Mouse (Mus musculus) testis, adult 2 months (tissue): ENCODE results near the gene Hist1h2ae. TPM values are rescaled to one million over a fixed set of nuclear protein-coding genes. Genes with fewer than 3 reads are reported as not detected.

Source experiments
- H3K27ac ChIP-seq: fragments of 200-500 bp; 2 replicates; pipeline ENCODE4 v1.5.1; 2012; ENCODE audit warnings: low read depth, low read length; ENCODE audit not compliant: control insufficient read depth, insufficient read depth
- H3K27me3 ChIP-seq: fragments of 200-500 bp; 2 replicates; pipeline ENCODE4 v1.6.1; 2012; ENCODE audit warnings: mild to moderate bottlenecking, low read length, moderate library complexity; ENCODE audit not compliant: control insufficient read depth, insufficient read depth
- H3K36me3 ChIP-seq: fragments of 200-500 bp; 2 replicates; pipeline ENCODE4 v1.6.1; 2012; ENCODE audit warnings: mild to moderate bottlenecking, low read length; ENCODE audit not compliant: control insufficient read depth, insufficient read depth
- H3K4me1 ChIP-seq: fragments of 200-500 bp; 2 replicates; pipeline ENCODE4 v1.6.1; 2012; ENCODE audit warnings: low read length; ENCODE audit not compliant: control insufficient read depth, insufficient read depth
- H3K4me3 ChIP-seq: fragments of 200-500 bp; 2 replicates; pipeline ENCODE4 v1.5.1; 2012; ENCODE audit warnings: low read depth, mild to moderate bottlenecking, low read length, moderate library complexity, mixed read lengths; ENCODE audit not compliant: control insufficient read depth
- CTCF ChIP-seq: fragments of 200-500 bp; IDR thresholded peaks from 2 replicates; pipeline ENCODE4 v1.5.1; 2012; ENCODE audit warnings: low read depth, mild to moderate bottlenecking, inconsistent platforms, low read length, moderate library complexity; ENCODE audit not compliant: control insufficient read depth, insufficient read depth, insufficient replicate concordance
- POLR2A ChIP-seq: fragments of 200-500 bp; IDR thresholded peaks from 2 replicates; pipeline ENCODE4 v1.6.1; 2012; ENCODE audit warnings: low read depth, mild to moderate bottlenecking, inconsistent platforms, low read length, moderate library complexity; ENCODE audit not compliant: control insufficient read depth
- polyA plus RNA-seq: library from polyadenylated mRNA; depleted of rRNA; stranded (reverse); fragments of >200 nt; gene quantifications from 2 replicates; pipeline ENCODE4 v1.2.3, GENCODE M21; 2012; rRNA removed

Hist1h2ae gene
- 0.34 and 0.36 TPM in 2 replicates for polyA plus RNA-seq

DNA sequence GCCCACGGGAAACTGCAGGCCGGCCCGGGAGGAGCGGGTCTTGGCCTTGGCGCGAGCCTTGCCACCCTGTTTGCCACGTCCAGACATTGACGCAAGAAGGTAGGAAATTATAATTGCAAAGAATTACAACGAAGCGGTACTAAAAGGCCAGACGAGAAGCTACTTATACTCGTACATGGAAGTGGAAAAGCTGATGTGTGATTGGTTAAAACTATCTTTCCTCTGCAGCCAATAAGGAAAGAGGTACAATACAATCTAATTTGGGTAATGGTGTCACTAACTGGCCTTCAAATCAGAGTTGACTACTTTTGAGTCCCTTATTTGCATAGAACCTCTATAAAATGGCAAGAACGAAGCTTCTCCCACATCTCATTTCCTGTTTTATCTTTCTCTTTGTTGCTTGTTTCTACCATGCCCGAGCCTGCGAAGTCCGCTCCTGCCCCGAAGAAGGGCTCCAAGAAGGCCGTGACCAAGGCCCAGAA, at the start of gene Hist1h2ae, which contains the start of gene Hist1h2bg:
Hist1h2ae (minus strand) TSS at position 199 of the 482 bp plus-strand sequence.
Hist1h2bg (plus strand) TSS at position 375 of the 482 bp plus-strand sequence.
- H3K4me1 ChIP-seq: peaks cover 4% of the 10 kb centered on the region
- H3K4me3 ChIP-seq: peak within 1 kb of the TSS; percentile 44
- no peak for TF ChIP-seq POLR2A
- no peak for TF ChIP-seq CTCF
- H3K27ac ChIP-seq: peak within 1 kb of the TSS; percentile 62; the same call in 1 of the 2 replicates
- no peaks in the 10 kb centered on the region for H3K36me3 ChIP-seq
- no peaks in the 10 kb centered on the region for H3K27me3 ChIP-seq

DNA sequence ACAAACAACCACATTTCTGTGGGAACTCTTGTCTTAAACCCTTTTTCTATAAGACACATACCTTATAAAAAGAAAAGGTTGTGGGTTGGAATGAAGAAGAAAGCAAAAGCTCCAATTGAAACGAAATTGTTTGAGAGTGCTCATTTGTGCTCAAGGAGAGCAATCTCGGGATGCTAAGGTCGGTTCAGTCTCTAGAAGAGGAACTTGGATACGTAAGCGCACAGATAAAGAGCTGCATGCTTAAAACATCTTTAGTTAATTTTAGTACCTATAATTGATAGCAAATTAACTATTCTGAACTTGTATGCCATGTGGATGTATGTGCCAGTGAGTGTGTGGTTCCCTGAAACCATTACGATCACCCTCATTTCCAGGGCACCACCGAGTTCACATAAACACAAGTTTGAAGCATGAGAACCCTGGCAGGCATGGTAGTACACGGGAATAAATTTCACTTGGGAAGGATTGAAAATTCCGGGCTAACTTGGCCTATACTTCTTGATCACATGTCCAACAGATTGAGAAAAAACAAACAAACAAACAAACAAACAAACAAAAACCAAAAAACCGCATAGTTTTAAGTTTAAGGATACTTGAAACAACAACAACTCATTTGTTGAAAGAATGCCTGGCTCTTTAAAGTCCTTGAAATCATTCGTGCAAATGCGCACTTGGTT, 49.2 kb upstream of the Hist1h2ae start:
- no peak overlapping the region for H3K4me3 ChIP-seq
- H3K27ac ChIP-seq: no peak overlapping the region
- no peaks in the 10 kb centered on the region for H3K27me3 ChIP-seq
- no peaks in the 10 kb centered on the region for H3K36me3 ChIP-seq
- H3K4me1 ChIP-seq: peaks cover 3% of the 10 kb centered on the region; the same call in 1 of the 2 replicates
- TF ChIP-seq POLR2A (no peak), CTCF (no peak)

DNA sequence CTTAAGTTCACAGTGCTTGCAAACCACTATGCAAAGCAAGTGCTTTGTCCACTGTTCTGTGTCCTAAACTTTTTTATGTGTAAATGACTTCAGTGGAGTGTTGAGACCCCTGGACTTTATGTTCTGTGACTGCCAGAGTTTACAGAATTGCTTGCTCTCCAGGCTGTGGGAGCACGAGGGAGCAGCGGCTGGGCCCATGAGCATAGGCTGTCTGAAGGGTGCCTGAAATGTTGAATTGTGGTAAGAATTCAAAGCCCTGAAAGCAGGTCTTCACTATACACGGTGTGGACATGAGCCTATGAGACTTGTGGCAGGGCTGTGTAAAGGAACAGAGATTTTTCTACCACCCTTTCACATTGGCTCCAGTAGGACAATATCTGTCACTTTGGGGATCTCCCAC, 40.6 kb upstream of the Hist1h2ae start:
- TF ChIP-seq CTCF (no peak), POLR2A (no peak)
- H3K27me3 ChIP-seq: no peaks in the 10 kb centered on the region
- H3K27ac ChIP-seq: no peak overlapping the region
- no peaks in the 10 kb centered on the region for H3K4me1 ChIP-seq
- no peaks in the 10 kb centered on the region for H3K36me3 ChIP-seq
- H3K4me3 ChIP-seq: no peak overlapping the region

DNA sequence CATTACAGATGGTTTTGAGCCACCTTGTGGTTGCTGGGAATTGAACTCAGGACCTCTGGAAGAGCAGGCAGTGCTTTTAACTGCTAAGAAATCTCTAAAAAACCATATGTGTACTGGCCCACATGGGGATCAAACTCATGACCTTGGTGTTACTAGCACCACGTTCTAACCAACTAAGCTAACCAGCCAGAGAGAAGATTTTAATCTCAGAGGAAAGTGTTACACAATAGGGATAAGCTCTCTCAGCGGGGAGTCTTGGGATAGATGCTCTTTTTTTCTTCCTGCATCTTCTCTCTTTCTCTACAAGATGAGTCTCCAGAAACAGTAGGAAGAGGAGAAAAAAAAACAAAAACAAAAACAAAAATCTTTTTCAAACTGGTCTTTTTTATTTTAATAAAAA, 39.4 kb upstream of the Hist1h2ae start:
- Histone ChIP-seq H3K4me1 (no peaks in the 10 kb centered on the region), H3K36me3 (no peaks in the 10 kb centered on the region), H3K4me3 (no peak overlapping the region), H3K27me3 (no peaks in the 10 kb centered on the region), H3K27ac (no peak overlapping the region)
- no peak for TF ChIP-seq POLR2A
- no peak for TF ChIP-seq CTCF

DNA sequence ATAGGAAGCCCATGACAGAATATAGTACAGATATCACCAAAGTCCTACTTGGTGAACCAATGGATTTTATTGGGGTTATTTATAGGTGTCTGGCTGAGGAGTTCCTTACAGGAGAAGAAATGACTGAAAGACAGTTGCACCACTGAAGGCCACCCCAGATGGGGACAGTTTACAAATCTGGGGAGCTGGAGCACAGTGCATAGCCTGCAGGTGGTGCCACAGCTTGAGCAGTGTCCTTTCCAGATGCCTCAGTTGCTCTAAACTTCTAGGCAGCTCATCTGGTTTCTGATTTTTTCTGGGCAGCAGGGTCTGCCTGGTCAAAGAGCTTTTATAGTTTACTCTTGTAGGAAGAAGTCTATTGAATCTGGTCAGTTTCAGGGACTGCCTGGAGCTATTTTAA, 38.8 kb upstream of the Hist1h2ae start:
- no peak overlapping the region for H3K27ac ChIP-seq
- TF ChIP-seq CTCF: no peak
- no peak for TF ChIP-seq POLR2A
- no peaks in the 10 kb centered on the region for H3K27me3 ChIP-seq
- H3K4me1 ChIP-seq: no peaks in the 10 kb centered on the region
- H3K36me3 ChIP-seq: no peaks in the 10 kb centered on the region
- no peak overlapping the region for H3K4me3 ChIP-seq

DNA sequence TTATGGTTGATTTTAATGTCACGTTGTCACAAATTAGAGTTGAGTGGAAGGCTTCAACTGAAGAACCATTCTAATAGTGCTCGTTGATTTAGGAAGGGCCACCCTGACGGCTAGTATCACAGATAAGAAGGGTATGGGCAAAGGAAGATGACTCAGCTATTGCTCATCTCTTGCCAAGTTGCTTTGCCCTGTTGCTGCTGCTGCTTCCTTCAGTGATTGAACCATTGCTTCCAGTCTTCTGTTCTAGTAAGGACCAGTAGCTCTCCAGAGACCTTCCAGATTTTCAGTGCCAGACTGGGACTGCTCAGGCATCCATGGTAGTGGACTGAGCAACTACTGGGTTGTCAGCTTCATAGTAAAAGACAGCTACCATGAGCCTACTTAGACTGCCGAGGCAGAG, 38.2 kb upstream of the Hist1h2ae start:
- H3K36me3 ChIP-seq: no peaks in the 10 kb centered on the region
- no peaks in the 10 kb centered on the region for H3K4me1 ChIP-seq
- no peaks in the 10 kb centered on the region for H3K27me3 ChIP-seq
- no peak overlapping the region for H3K4me3 ChIP-seq
- TF ChIP-seq POLR2A (no peak), CTCF (no peak)
- H3K27ac ChIP-seq: no peak overlapping the region

DNA sequence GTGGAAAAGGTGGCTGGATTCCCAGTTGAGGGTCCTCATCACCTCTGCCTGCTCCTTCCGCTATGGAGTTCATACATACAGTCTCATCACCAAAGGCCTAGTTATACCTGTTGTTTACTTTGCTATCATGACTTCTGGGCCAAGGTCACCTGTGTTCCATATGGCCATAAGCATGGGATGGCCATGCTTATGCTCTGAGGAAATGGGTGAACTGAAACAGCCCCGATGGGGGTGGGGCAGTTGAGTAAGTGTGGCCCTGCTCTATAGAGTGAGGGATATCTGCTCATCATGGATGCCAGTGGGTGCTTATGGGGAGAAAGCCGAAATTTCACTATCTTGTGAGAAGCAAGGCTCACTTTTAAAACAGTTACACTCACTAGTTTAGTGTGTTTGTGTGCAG, 34.0 kb upstream of the Hist1h2ae start:
- H3K36me3 ChIP-seq: no peaks in the 10 kb centered on the region
- H3K4me3 ChIP-seq: no peak overlapping the region
- H3K27ac ChIP-seq: no peak overlapping the region
- H3K27me3 ChIP-seq: no peaks in the 10 kb centered on the region
- TF ChIP-seq POLR2A (no peak), CTCF (no peak)
- no peaks in the 10 kb centered on the region for H3K4me1 ChIP-seq
